Mouse (Mus musculus) liver, postnatal 0 days (tissue): ENCODE data around the gene Anks1.

Experiments used
- CTCF ChIP-seq: sonication (generic); IDR thresholded peaks from 2 replicates; pipeline ENCODE4 v1.5.1; 2016; ENCODE audit warnings: antibody characterized with exemption, low read depth
- EP300 ChIP-seq: IDR thresholded peaks from 2 replicates; pipeline ENCODE4 v1.6.1; 2016; ENCODE audit warnings: antibody characterized with exemption, low read depth, mild to moderate bottlenecking

DNA sequence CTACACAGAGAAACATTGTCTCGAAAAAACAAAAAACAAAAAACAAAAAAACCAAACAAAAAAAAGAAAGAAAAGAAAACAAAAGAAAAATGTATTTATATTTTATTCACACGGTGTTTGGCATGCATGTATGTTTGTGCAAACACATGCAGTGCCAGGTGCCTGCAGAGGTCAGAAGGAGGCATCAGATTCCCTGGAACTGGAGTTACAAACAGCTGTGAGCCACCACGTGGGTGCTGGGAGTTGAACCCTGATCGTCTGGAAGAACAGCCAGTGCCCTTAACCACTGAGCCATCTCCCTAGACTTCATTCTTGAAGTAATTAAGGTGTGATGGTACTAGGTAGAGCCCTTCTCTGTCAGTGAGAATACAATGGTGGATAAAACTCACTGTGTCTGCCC is 57.0 kb downstream of the Anks1 start:
- TF ChIP-seq CTCF (no peak), EP300 (no peak)
